In the genomic region with DNA sequence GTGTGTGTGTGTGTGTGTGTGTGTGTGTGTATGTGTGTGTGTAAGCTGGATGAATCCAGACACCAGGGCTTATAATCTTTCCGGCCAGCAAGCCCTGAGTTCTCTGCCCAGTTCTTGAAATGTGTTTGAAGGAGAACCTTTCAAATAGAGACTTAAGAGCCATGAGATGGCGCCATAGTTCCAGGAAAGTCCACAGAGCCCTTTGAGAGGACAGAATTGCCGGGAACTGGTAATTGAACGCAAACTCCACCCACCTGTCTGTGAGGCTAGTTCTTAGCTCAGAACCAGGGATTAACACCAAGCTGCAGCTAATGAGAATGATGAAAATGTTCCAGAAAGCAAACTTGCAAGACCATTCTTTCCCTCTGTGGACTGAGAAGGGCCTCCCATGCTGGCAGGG, we compare ENCODE assay signal across 9 mouse cellular contexts.
DNase-seq lines count a peak whose midpoint lies in the region; ATAC-seq and TF ChIP-seq lines count a peak whose summit lies in the region.
"Had no signal": no experiment of that assay in that cellular context is flagged by ENCODE, and none has a peak within 500 bp of the region (broad histone marks: within the 10 kb centered on the region; RNA-seq: fewer than 3 reads in every experiment).

No protein-coding gene starts in this region.

- H3K9ac ChIP-seq in liver, postnatal 0 days (replicated peaks): no peak overlapping the region
- H3K9ac ChIP-seq in liver, embryonic 12.5 days: no peak overlapping the region
- H3K9ac ChIP-seq in hindbrain, embryonic 11.5 days (ENCODE audit: low read depth, low read length): no peak overlapping the region
- H3K9ac ChIP-seq in lung, postnatal 0 days (replicated peaks; ENCODE audit: low read depth): no peak overlapping the region
- H3K9ac ChIP-seq in stomach, postnatal 0 days (ENCODE audit: low read length): no peak overlapping the region
- H3K9ac ChIP-seq: neural tube, embryonic 12.5 days had no signal

- 22% methylated on average over 4 of the region's 4 CpGs for WGBS in liver, postnatal 0 days (ENCODE audit: insufficient replicate concordance)
- 14% methylated on average over 4 of the region's 4 CpGs for WGBS in liver, embryonic 12.5 days (ENCODE audit: insufficient replicate concordance)
- 14% methylated on average over 4 of the region's 4 CpGs for WGBS in hindbrain, embryonic 11.5 days
- 12% methylated on average over 4 of the region's 4 CpGs for WGBS in lung, postnatal 0 days
- 11% methylated on average over 4 of the region's 4 CpGs for WGBS in stomach, postnatal 0 days

- TF ChIP-seq CTCF in liver, postnatal 0 days (IDR thresholded peaks at IDR 0.05; ENCODE audit: low read depth): peak; percentile 21; the same call in 1 of the 2 replicates
- peak; percentile 70 for TF ChIP-seq CTCF in cortical plate, adult 2 months (IDR thresholded peaks at IDR 0.05; ENCODE audit: extremely low read depth, insufficient read depth, low read length)
- TF ChIP-seq CTCF in lung, postnatal 0 days (IDR thresholded peaks at IDR 0.05): peak; percentile 57
- TF ChIP-seq CTCF in stomach, postnatal 0 days (IDR thresholded peaks at IDR 0.05; ENCODE audit: low read depth): peak; percentile 74

- no peak for DNase-seq in liver, postnatal 0 days
- DNase-seq in hindbrain, embryonic 11.5 days (ENCODE audit: low spot score): peak; percentile 56
- DNase-seq in lung, postnatal 0 days (ENCODE audit: low spot score): peak; percentile 83
- peak; percentile 36 for DNase-seq in stomach, postnatal 0 days (ENCODE audit: low spot score)
- DNase-seq in adrenal gland, adult 2 months: no peak
- no peak for DNase-seq in ovary, adult 18-20 months (ENCODE audit: low spot score)

- H3K4me2 ChIP-seq in liver, postnatal 0 days (ENCODE audit: low read depth, low read length): no peak overlapping the region
- no peak overlapping the region for H3K4me2 ChIP-seq in liver, embryonic 12.5 days
- no peak overlapping the region for H3K4me2 ChIP-seq in hindbrain, embryonic 11.5 days (replicated peaks; ENCODE audit: low read depth, low read length)
- H3K4me2 ChIP-seq in lung, postnatal 0 days (replicated peaks; ENCODE audit: low read depth, low read length): no peak overlapping the region
- no peak overlapping the region for H3K4me2 ChIP-seq in stomach, postnatal 0 days (replicated peaks; ENCODE audit: low read depth)
- H3K4me2 ChIP-seq: neural tube, embryonic 12.5 days had no signal

- TF ChIP-seq EP300 in liver, postnatal 0 days (IDR thresholded peaks at IDR 0.05; ENCODE audit: low read depth): no peak
- TF ChIP-seq EP300 in lung, postnatal 0 days (IDR thresholded peaks at IDR 0.05): no peak
- no peak for TF ChIP-seq EP300 in stomach, postnatal 0 days (optimal IDR thresholded peaks at IDR 0.05)

- no peaks in the 10 kb centered on the region for H3K9me3 ChIP-seq in liver, postnatal 0 days (ENCODE audit: low read length)
- 0 out of 2 replicates have a peak, but pooled peaks cover 4% of the 10 kb centered on the region for H3K9me3 ChIP-seq in liver, embryonic 12.5 days (replicated peaks)
- no peaks in the 10 kb centered on the region for H3K9me3 ChIP-seq in hindbrain, embryonic 11.5 days (ENCODE audit: control insufficient read depth, low read length)
- no peaks in the 10 kb centered on the region for H3K9me3 ChIP-seq in lung, postnatal 0 days (ENCODE audit: low read length)
- no peaks in the 10 kb centered on the region for H3K9me3 ChIP-seq in stomach, postnatal 0 days (ENCODE audit: control insufficient read depth, low read length)
- H3K9me3 ChIP-seq: neural tube, embryonic 12.5 days had no signal

- ATAC-seq in liver, postnatal 0 days: no peak
- ATAC-seq in liver, embryonic 12.5 days: no peak
- no peak for ATAC-seq in hindbrain, embryonic 11.5 days (ENCODE audit: low FRiP score)
- no peak for ATAC-seq in lung, postnatal 0 days
- ATAC-seq in stomach, postnatal 0 days (ENCODE audit: low FRiP score, low TSS enrichment): no peak

- H3K27ac ChIP-seq in liver, postnatal 0 days (ENCODE audit: low read depth): no peak overlapping the region
- H3K27ac ChIP-seq in liver, embryonic 12.5 days: no peak overlapping the region
- H3K27ac ChIP-seq in cortical plate, adult 2 months (ENCODE audit: insufficient read depth, low read length): no peak overlapping the region
- H3K27ac ChIP-seq in hindbrain, embryonic 11.5 days (ENCODE audit: low read depth, low read length): no peak overlapping the region
- H3K27ac ChIP-seq in lung, postnatal 0 days (ENCODE audit: low read length): no peak overlapping the region
- H3K27ac ChIP-seq in stomach, postnatal 0 days (replicated peaks): no peak overlapping the region
- H3K27ac ChIP-seq: neural tube, embryonic 12.5 days had no signal

- no peaks in the 10 kb centered on the region for H3K4me1 ChIP-seq in liver, postnatal 0 days (ENCODE audit: insufficient read depth)
- no peaks in the 10 kb centered on the region for H3K4me1 ChIP-seq in liver, embryonic 12.5 days
- no peaks in the 10 kb centered on the region for H3K4me1 ChIP-seq in cortical plate, adult 2 months (ENCODE audit: control insufficient read depth, insufficient read depth, low read length)
- no peaks in the 10 kb centered on the region for H3K4me1 ChIP-seq in hindbrain, embryonic 11.5 days (replicated peaks; ENCODE audit: control insufficient read depth, insufficient read depth, low read length)
- no peaks in the 10 kb centered on the region for H3K4me1 ChIP-seq in lung, postnatal 0 days (ENCODE audit: insufficient read depth, low read depth, low read length)
- no peaks in the 10 kb centered on the region for H3K4me1 ChIP-seq in stomach, postnatal 0 days (replicated peaks; ENCODE audit: control insufficient read depth, insufficient read depth)
- H3K4me1 ChIP-seq: neural tube, embryonic 12.5 days had no signal

- TF ChIP-seq POLR2A in cortical plate, adult 2 months (IDR thresholded peaks at IDR 0.05; ENCODE audit: extremely low read depth, insufficient read depth, low read length): no peak

- no peak overlapping the region for H3K4me3 ChIP-seq in liver, postnatal 0 days (ENCODE audit: low read depth, low read length)
- H3K4me3 ChIP-seq in liver, embryonic 12.5 days: no peak overlapping the region
- H3K4me3 ChIP-seq in cortical plate, adult 2 months (ENCODE audit: insufficient read depth, low read length): no peak overlapping the region; the same call in 1 of the 2 replicates
- no peak overlapping the region for H3K4me3 ChIP-seq in hindbrain, embryonic 11.5 days (ENCODE audit: low read depth, low read length)
- no peak overlapping the region for H3K4me3 ChIP-seq in lung, postnatal 0 days (ENCODE audit: low read depth, low read length)
- no peak overlapping the region for H3K4me3 ChIP-seq in stomach, postnatal 0 days (ENCODE audit: low read depth, low read length)
- H3K4me3 ChIP-seq: neural tube, embryonic 12.5 days had no signal

- no peaks in the 10 kb centered on the region for H3K36me3 ChIP-seq in liver, postnatal 0 days (replicated peaks; ENCODE audit: insufficient read depth, low read length)
- H3K36me3 ChIP-seq in liver, embryonic 12.5 days: no peaks in the 10 kb centered on the region
- no peaks in the 10 kb centered on the region for H3K36me3 ChIP-seq in hindbrain, embryonic 11.5 days (ENCODE audit: control insufficient read depth, insufficient read depth, low read length)
- no peaks in the 10 kb centered on the region for H3K36me3 ChIP-seq in lung, postnatal 0 days (ENCODE audit: insufficient read depth, low read length)
- H3K36me3 ChIP-seq in stomach, postnatal 0 days (ENCODE audit: control insufficient read depth, insufficient read depth, low read length): no peaks in the 10 kb centered on the region
- H3K36me3 ChIP-seq: neural tube, embryonic 12.5 days had no signal

- no peaks in the 10 kb centered on the region for H3K27me3 ChIP-seq in liver, postnatal 0 days (ENCODE audit: insufficient read depth, low read length)
- H3K27me3 ChIP-seq in liver, embryonic 12.5 days (replicated peaks): no peaks in the 10 kb centered on the region
- no peaks in the 10 kb centered on the region for H3K27me3 ChIP-seq in hindbrain, embryonic 11.5 days (ENCODE audit: control insufficient read depth, insufficient read depth, low read length)
- H3K27me3 ChIP-seq in lung, postnatal 0 days (replicated peaks; ENCODE audit: insufficient read depth, low read length): no peaks in the 10 kb centered on the region
- no peaks in the 10 kb centered on the region for H3K27me3 ChIP-seq in stomach, postnatal 0 days (ENCODE audit: control insufficient read depth, insufficient read depth, low read length)
- H3K27me3 ChIP-seq: neural tube, embryonic 12.5 days had no signal

Comparison
In these comparisons a context has a peak if more than half of its experiments do, and no peak if none do; other contexts are left out.
1. DNase-seq: peak in hindbrain, embryonic 11.5 days (single experiment), lung, postnatal 0 days (single experiment) and stomach, postnatal 0 days (single experiment); none in liver, postnatal 0 days (single experiment), adrenal gland, adult 2 months (single experiment) and ovary, adult 18-20 months (single experiment).
2. CTCF ChIP-seq: peak in every context shown above with its lines; median percentile 74 in stomach, postnatal 0 days; 70 in cortical plate, adult 2 months; 57 in lung, postnatal 0 days; 21 in liver, postnatal 0 days.